Mouse (Mus musculus) forebrain, embryonic 12.5 days (tissue): ENCODE results near the gene Lrrc51. TPM values are rescaled to one million over a fixed set of nuclear protein-coding genes. Genes with fewer than 3 reads are reported as not detected.

Experiments
- ATAC-seq: fragments of 200-750 bp; cut with Nextera tagmentation; 2 replicates; pipeline ENCODE4 v1.8.0; 2017; ENCODE audit warnings: moderate TSS enrichment; ENCODE audit not compliant: low FRiP score
- H3K27ac ChIP-seq: fragments of 300-500 bp; sonication (generic); 2 replicates; pipeline ENCODE4 v1.5.1; 2016; ENCODE audit warnings: mild to moderate bottlenecking
- H3K27me3 ChIP-seq: fragments of 300-500 bp; sonication (generic); 2 replicates; pipeline ENCODE4 v1.6.1; 2016; ENCODE audit warnings: mild to moderate bottlenecking
- H3K36me3 ChIP-seq: fragments of 300-500 bp; sonication (generic); replicated peaks from 2 replicates; pipeline ENCODE4 v1.6.1; 2016; ENCODE audit warnings: mild to moderate bottlenecking
- H3K4me1 ChIP-seq: fragments of 300-500 bp; sonication (generic); 2 replicates; pipeline ENCODE4 v1.6.1; 2016
- H3K4me2 ChIP-seq: fragments of 300-500 bp; sonication (generic); 2 replicates; pipeline ENCODE4 v1.6.1; 2016; ENCODE audit warnings: mild to moderate bottlenecking, moderate library complexity
- H3K4me3 ChIP-seq: fragments of 300-500 bp; sonication (generic); replicated peaks from 2 replicates; pipeline ENCODE4 v1.5.1; 2016; ENCODE audit warnings: mild to moderate bottlenecking
- H3K9ac ChIP-seq: fragments of 300-500 bp; sonication (generic); 2 replicates; pipeline ENCODE4 v1.6.1; 2016; ENCODE audit warnings: mild to moderate bottlenecking
- H3K9me3 ChIP-seq: fragments of 300-500 bp; sonication (generic); 2 replicates; pipeline ENCODE4 v1.6.1; 2016
- WGBS: fragments of 180-500 bp; shearing (Covaris S2); methylation state at CpG from one replicate; pipeline ENCODE4 v1.1.7; 2016; 5-methylcytosine and 5-hydroxymethylcytosine counted together
- microRNA-seq: library from miRNA; unstranded; fragments of <30 nt; microRNA quantifications from one replicate; pipeline ENCODE4, GENCODE M21; 2017
- polyA plus RNA-seq: library from polyadenylated mRNA; unstranded; fragments of >200 nt; fragmentation: Nextera tagmentation; extraction: Ambion mirVana; gene quantifications from 2 replicates; pipeline ENCODE4 v1.2.1, GENCODE M21; 2016

Gene Lrrc51
- polyA plus RNA-seq, 1 experiment from 2014 or later = 7.3 TPM

- H3K27me3 ChIP-seq = no peaks in the 10 kb centered on the region
- H3K4me1 ChIP-seq = peaks cover 4% of the 10 kb centered on the region
- ATAC-seq = no peak
- no peak within 1 kb of the TSS for H3K4me3 ChIP-seq
- no peak within 1 kb of the TSS for H3K9ac ChIP-seq
- no peaks in the 10 kb centered on the region for H3K36me3 ChIP-seq
- no peak within 1 kb of the TSS for H3K27ac ChIP-seq
- H3K4me2 ChIP-seq = no peak within 1 kb of the TSS
- WGBS = 84% methylated on average over 2 of the region's 2 CpGs
- H3K9me3 ChIP-seq = no peaks in the 10 kb centered on the region
Measured at GRCm38 (mm10) chr7:101870629-101871028, 63.1 kb downstream of the Lrrc51 start, which contains the start of gene Folr1. TSS of gene Folr1 (minus strand) at chr7:101870788.

GRCm38 (mm10) chr7:101869163-101869500, 64.6 kb downstream of the Lrrc51 start:
- no peak overlapping the region for H3K4me3 ChIP-seq
- 61% methylated on average over 7 of the region's 7 CpGs for WGBS
- peak overlapping the region; percentile 31 for H3K27ac ChIP-seq

GRCm38 (mm10) chr7:101868241-101869162, 65.2 kb downstream of the Lrrc51 start:
- Histone ChIP-seq H3K9me3 (no peaks in the 10 kb centered on the region), H3K4me3 (no peak overlapping the region), H3K27me3 (no peaks in the 10 kb centered on the region), H3K4me1 (peaks cover 4% of the 10 kb centered on the region), H3K4me2 (no peak overlapping the region), H3K36me3 (no peaks in the 10 kb centered on the region), H3K9ac (no peak overlapping the region), H3K27ac (peak overlapping the region; percentile 31)
- WGBS = 53% methylated on average over 13 of the region's 13 CpGs
- no peak for ATAC-seq

More at GRCm38 (mm10) chr7:101869163-101869500, 64.6 kb downstream of the Lrrc51 start:
- ATAC-seq = no peak
- Histone ChIP-seq H3K27me3 (no peaks in the 10 kb centered on the region), H3K9ac (no peak overlapping the region), H3K4me2 (no peak overlapping the region), H3K4me1 (peaks cover 4% of the 10 kb centered on the region), H3K36me3 (no peaks in the 10 kb centered on the region), H3K9me3 (no peaks in the 10 kb centered on the region)

GRCm38 (mm10) chr7:101867482-101867881, 66.2 kb downstream of the Lrrc51 start:
- H3K4me3 ChIP-seq = no peak overlapping the region
- no peaks in the 10 kb centered on the region for H3K36me3 ChIP-seq
- no peak overlapping the region for H3K27ac ChIP-seq
- ATAC-seq = no peak
- peaks cover 4% of the 10 kb centered on the region for H3K4me1 ChIP-seq
- H3K4me2 ChIP-seq = no peak overlapping the region
- no peak overlapping the region for H3K9ac ChIP-seq
- 92% methylated on average over 4 of the region's 4 CpGs for WGBS
- H3K9me3 ChIP-seq = no peaks in the 10 kb centered on the region
- H3K27me3 ChIP-seq = no peaks in the 10 kb centered on the region

- Histone ChIP-seq H3K9ac (no peak overlapping the region), H3K4me2 (no peak overlapping the region), H3K27ac (no peak overlapping the region), H3K36me3 (no peaks in the 10 kb centered on the region), H3K9me3 (no peaks in the 10 kb centered on the region), H3K4me1 (peaks cover 4% of the 10 kb centered on the region), H3K27me3 (no peaks in the 10 kb centered on the region), H3K4me3 (no peak overlapping the region)
- ATAC-seq = no peak
- WGBS = 74% methylated on average over 11 of the region's 11 CpGs
Measured at GRCm38 (mm10) chr7:101866491-101867265, 67.0 kb downstream of the Lrrc51 start.

GRCm38 (mm10) chr7:101863415-101863814, 70.3 kb downstream of the Lrrc51 start, which contains the start of gene Anapc15:
TSS of gene Anapc15 (plus strand) at chr7:101863715.
- H3K9ac ChIP-seq = no peak within 1 kb of the TSS
- ATAC-seq = no peak
- H3K4me3 ChIP-seq = no peak within 1 kb of the TSS
- no peaks in the 10 kb centered on the region for H3K9me3 ChIP-seq
- no peaks in the 10 kb centered on the region for H3K27me3 ChIP-seq
- whole genome bisulfite sequencing = 90% methylated on average over 3 of the region's 3 CpGs
- no peak within 1 kb of the TSS for H3K27ac ChIP-seq
- H3K4me1 ChIP-seq = no peaks in the 10 kb centered on the region
- no peaks in the 10 kb centered on the region for H3K36me3 ChIP-seq
- no peak within 1 kb of the TSS for H3K4me2 ChIP-seq

Small RNAs within 50 kb of the gene (microRNA-seq; reads per million reads assigned to microRNA genes)
- not detected for gene Gm22655

Other genes with a start within 250 kb of the Lrrc51 start
- gene Phox2a, start 115.6 kb downstream of the Lrrc51 start, polyA plus RNA-seq = not detected in 2 replicates
- gene Inppl1, start 95.7 kb downstream of the Lrrc51 start, polyA plus RNA-seq = 33.0 and 41.4 TPM in 2 replicates
- 1.4 and 1.9 TPM in 2 replicates for gene Folr2, start 76.7 kb downstream of the Lrrc51 start, polyA plus RNA-seq
- gene Anapc15, start 70.2 kb downstream of the Lrrc51 start, polyA plus RNA-seq = 93.1 and 96.9 TPM in 2 replicates
- 5.5 and 8.2 TPM in 2 replicates for gene Folr1, start 63.1 kb downstream of the Lrrc51 start, polyA plus RNA-seq
- 129 and 134 TPM in 2 replicates for gene Lamtor1, start 28.0 kb downstream of the Lrrc51 start, polyA plus RNA-seq
- gene Tomt, start 27.5 kb downstream of the Lrrc51 start, polyA plus RNA-seq = 0.68 and 0.77 TPM in 2 replicates
- gene Numa1, start 216 bp upstream of the Lrrc51 start, polyA plus RNA-seq = 112 and 123 TPM in 2 replicates
- 4.4 and 4.8 TPM in 2 replicates for gene Il18bp, start 84.8 kb upstream of the Lrrc51 start, polyA plus RNA-seq
- gene Rnf121, start 131.6 kb upstream of the Lrrc51 start, polyA plus RNA-seq = 33.0 and 33.3 TPM in 2 replicates
- 49.8 and 50.7 TPM in 2 replicates for gene Xndc1, start 131.6 kb upstream of the Lrrc51 start, polyA plus RNA-seq
- 2.9 and 3.0 TPM in 2 replicates for gene Xntrpc, start 131.8 kb upstream of the Lrrc51 start, polyA plus RNA-seq
- gene Trpc2, start 149.2 kb upstream of the Lrrc51 start, polyA plus RNA-seq = not detected in 2 replicates
- 0.42 and 0.77 TPM in 2 replicates for gene Art1, start 167.8 kb upstream of the Lrrc51 start, polyA plus RNA-seq
- 0.97 and 2.0 TPM in 2 replicates for gene Art5, start 175.6 kb upstream of the Lrrc51 start, polyA plus RNA-seq
- gene Chrna10, start 182.9 kb upstream of the Lrrc51 start, polyA plus RNA-seq = not detected in 2 replicates